Mouse (Mus musculus) forebrain, embryonic 15.5 days (tissue): ENCODE data around the gene Plxna4. TPM values are rescaled to one million over a fixed set of nuclear protein-coding genes. Genes with fewer than 3 reads are reported as not detected.
"Not testable (repeated sequence)": the region's sequence is repeated elsewhere in the genome, so short reads cannot be mapped to it uniquely, and the experiment has no call there.

ENCODE experiments used
- ATAC-seq: fragments of 200-750 bp; cut with Nextera tagmentation; replicated peaks from 2 replicates; pipeline ENCODE4 v1.8.0; 2017; ENCODE audit warnings: mild to moderate bottlenecking, moderate TSS enrichment, moderate library complexity
- H3K27ac ChIP-seq: fragments of 300-500 bp; sonication (generic); replicated peaks from 2 replicates; pipeline ENCODE4 v1.5.1; 2015; ENCODE audit warnings: mild to moderate bottlenecking, inconsistent platforms
- H3K27me3 ChIP-seq: fragments of 300-500 bp; sonication (generic); 2 replicates; pipeline ENCODE4 v1.6.1; 2015; ENCODE audit warnings: inconsistent platforms
- H3K36me3 ChIP-seq: fragments of 300-500 bp; sonication (generic); 2 replicates; pipeline ENCODE4 v1.6.1; 2015; ENCODE audit warnings: mild to moderate bottlenecking, inconsistent platforms
- H3K4me1 ChIP-seq: fragments of 300-500 bp; sonication (generic); 2 replicates; pipeline ENCODE4 v1.6.1; 2015; ENCODE audit warnings: inconsistent platforms
- H3K4me2 ChIP-seq: fragments of 300-500 bp; sonication (generic); replicated peaks from 2 replicates; pipeline ENCODE4 v1.6.1; 2015; ENCODE audit warnings: mild to moderate bottlenecking, inconsistent platforms
- H3K4me3 ChIP-seq: fragments of 300-500 bp; sonication (generic); 2 replicates; pipeline ENCODE4 v1.5.1; 2015; ENCODE audit warnings: mild to moderate bottlenecking, inconsistent platforms
- H3K9ac ChIP-seq: fragments of 300-500 bp; sonication (generic); replicated peaks from 2 replicates; pipeline ENCODE4 v1.6.1; 2015; ENCODE audit warnings: mild to moderate bottlenecking, inconsistent platforms
- H3K9me3 ChIP-seq: fragments of 300-500 bp; sonication (generic); 2 replicates; pipeline ENCODE4 v1.6.1; 2016; ENCODE audit warnings: inconsistent platforms
- WGBS: fragments of 180-500 bp; shearing (Covaris S2); methylation state at CpG from one replicate; pipeline ENCODE4 v1.1.7; 2015; ENCODE audit warnings: mixed read lengths; 5-methylcytosine and 5-hydroxymethylcytosine counted together
- polyA plus RNA-seq: library from polyadenylated mRNA; unstranded; fragments of >200 nt; fragmentation: Nextera tagmentation; extraction: Ambion mirVana; gene quantifications from 2 replicates; pipeline ENCODE4 v1.2.1, GENCODE M21; 2015

Gene Plxna4
- polyA plus RNA-seq, 1 experiment from 2014 or later, result 28.7 TPM

DNA sequence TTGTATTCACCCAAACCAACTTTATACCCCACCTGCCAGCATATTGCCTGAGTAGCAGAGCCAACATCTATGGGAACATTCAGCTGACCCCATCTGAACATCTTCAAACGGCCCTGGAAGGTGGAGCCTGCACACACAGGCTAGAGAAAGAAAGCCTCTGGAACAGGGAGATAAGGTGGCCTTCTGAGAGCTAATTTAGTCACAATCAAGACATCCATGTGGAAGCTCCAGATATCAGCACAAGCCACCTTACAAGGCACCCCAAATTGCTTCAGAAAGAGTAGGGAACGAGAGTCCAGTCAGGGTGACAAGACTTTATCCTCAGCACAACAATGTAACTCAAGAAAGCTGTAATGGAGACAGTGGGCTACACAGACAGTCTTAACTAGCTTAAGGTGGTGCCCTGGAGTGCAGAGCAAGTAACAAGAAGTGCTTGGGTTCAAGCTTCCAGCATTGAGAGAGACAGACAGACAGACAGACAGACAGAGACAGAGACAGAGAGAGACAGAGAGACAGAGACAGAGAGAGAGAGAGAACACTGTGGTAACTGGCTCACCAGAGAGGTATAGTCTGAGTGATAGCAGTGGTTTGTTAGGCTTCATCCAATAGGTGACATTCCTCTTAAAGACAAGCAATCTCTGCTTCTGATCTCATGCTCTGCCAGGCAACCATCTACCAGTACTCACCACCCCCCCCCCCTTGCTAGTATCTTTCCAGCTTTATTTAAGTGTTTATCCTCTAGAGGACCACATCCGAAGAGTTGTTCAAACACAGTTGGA is 53.8 kb downstream of the Plxna4 start:
- no peaks in the 10 kb centered on the region for H3K36me3 ChIP-seq
- H3K27ac ChIP-seq, result no peak overlapping the region
- H3K4me2 ChIP-seq, result no peak overlapping the region
- H3K27me3 ChIP-seq, result no peaks in the 10 kb centered on the region
- no peaks in the 10 kb centered on the region for H3K9me3 ChIP-seq
- ATAC-seq, result no peak
- H3K9ac ChIP-seq, result no peak overlapping the region
- no peak overlapping the region for H3K4me3 ChIP-seq
- no peaks in the 10 kb centered on the region for H3K4me1 ChIP-seq
- 81% methylated on average over 3 of the region's 3 CpGs for WGBS

DNA sequence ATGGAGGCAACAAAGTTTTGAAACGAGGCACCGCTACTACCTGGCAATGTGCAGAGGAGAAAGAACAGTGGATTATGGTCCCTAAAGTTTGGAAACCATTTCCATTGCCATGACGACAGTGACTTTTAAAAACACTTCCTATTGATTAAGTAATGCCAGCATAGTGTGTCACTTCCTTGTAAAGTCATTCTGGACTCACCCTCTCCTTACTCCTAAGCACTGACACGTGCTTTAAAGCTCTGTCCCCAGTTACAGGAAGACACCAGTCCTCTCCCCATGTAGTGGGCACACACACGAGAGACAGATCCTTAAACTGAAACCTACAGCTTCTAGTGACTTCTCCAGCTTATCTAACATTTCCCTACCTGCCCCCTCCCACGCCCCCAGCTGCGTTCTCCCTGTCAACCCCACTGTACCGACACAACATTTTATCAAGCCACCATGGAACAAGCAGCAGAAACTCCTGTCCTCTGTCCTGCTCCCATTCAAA is 59.9 kb downstream of the Plxna4 start:
- no peak for ATAC-seq
- no peak overlapping the region for H3K27ac ChIP-seq
- H3K27me3 ChIP-seq, result no peaks in the 10 kb centered on the region
- no peak overlapping the region for H3K4me2 ChIP-seq
- 0 out of 2 replicates have a peak, but pooled peaks cover 5% of the 10 kb centered on the region for H3K4me1 ChIP-seq
- no peak overlapping the region for H3K9ac ChIP-seq
- H3K36me3 ChIP-seq, result no peaks in the 10 kb centered on the region
- 87% methylated on average over 8 of the region's 8 CpGs for WGBS
- H3K4me3 ChIP-seq, result no peak overlapping the region
- no peaks in the 10 kb centered on the region for H3K9me3 ChIP-seq

DNA sequence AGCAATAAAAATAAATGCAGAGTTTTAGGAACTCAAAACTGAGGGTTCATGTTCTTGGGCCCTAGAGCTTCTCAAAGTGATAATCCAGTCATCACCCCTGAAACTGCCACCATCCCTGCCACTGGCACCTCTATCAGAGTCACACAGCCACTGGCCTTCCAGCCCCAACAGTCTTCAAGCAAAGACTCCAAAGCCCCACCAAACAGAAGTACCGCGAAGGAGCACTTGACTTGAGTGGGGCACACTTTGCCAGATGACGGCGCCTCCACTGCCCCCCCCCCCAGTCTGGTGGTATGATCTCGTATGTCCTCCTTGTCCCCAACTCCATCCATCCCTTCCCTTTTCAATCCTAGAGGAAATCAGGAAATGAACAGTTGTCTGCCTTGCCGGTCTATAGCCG is 60.5 kb downstream of the Plxna4 start:
- Histone ChIP-seq H3K9ac (no peak overlapping the region), H3K4me2 (no peak overlapping the region), H3K4me3 (no peak overlapping the region), H3K4me1 (0 out of 2 replicates have a peak, but pooled peaks cover 5% of the 10 kb centered on the region), H3K9me3 (no peaks in the 10 kb centered on the region), H3K27ac (no peak overlapping the region), H3K27me3 (no peaks in the 10 kb centered on the region), H3K36me3 (no peaks in the 10 kb centered on the region)
- 83% methylated on average over 7 of the region's 7 CpGs for WGBS
- ATAC-seq, result no peak

DNA sequence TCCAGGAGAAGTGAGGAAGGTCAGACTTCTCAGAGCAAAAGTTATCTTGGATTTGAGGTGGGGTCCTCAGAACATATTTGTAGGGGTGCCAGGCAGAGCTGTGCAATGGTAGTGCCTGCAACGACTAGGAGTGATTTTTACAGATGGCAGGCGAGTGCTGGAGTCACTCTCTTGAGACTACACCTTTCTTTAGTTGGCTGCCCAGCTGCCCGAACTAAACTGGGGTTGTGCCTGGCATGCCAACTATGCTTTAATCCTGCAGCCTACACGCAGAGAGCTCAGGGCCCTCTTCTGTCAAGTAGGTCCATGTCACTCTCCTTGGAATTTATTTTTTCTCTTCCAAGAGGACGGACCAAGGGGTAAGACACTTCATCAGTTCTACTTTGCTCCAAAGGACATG is 61.2 kb downstream of the Plxna4 start:
- Histone ChIP-seq H3K36me3 (no peaks in the 10 kb centered on the region), H3K4me1 (0 out of 2 replicates have a peak, but pooled peaks cover 5% of the 10 kb centered on the region), H3K9ac (no peak overlapping the region), H3K27me3 (no peaks in the 10 kb centered on the region), H3K4me2 (no peak overlapping the region), H3K27ac (no peak overlapping the region), H3K4me3 (no peak overlapping the region), H3K9me3 (no peaks in the 10 kb centered on the region)
- WGBS, result 75% methylated on average over 5 of the region's 5 CpGs
- ATAC-seq, result no peak

DNA sequence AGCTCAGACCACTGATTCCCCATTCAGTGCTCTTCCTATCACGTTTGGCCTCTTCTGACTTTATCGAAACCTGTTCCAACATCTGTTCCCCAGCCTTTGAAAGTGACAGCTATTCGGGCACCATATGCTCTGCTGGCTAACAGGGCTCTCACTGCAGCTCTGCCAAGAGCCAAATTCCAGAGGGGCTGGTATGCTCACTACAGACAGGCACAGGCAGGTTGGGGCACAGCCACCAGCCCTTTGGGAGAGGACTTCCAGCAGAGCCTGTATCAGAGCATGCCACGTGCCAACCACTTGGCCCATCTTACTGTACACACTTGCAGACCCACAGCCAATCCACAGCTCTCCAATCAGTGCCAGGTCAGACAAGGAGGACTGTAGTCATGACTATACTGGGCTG is 67.9 kb downstream of the Plxna4 start:
- peaks cover 7% of the 10 kb centered on the region for H3K36me3 ChIP-seq
- H3K4me2 ChIP-seq, result no peak overlapping the region
- no peak overlapping the region for H3K4me3 ChIP-seq
- WGBS, result 53% methylated on average over 4 of the region's 4 CpGs
- peaks cover 8% of the 10 kb centered on the region for H3K4me1 ChIP-seq
- H3K27me3 ChIP-seq, result no peaks in the 10 kb centered on the region
- peak; percentile 79 for ATAC-seq
- H3K27ac ChIP-seq, result no peak overlapping the region
- H3K9me3 ChIP-seq, result no peaks in the 10 kb centered on the region
- H3K9ac ChIP-seq, result no peak overlapping the region

DNA sequence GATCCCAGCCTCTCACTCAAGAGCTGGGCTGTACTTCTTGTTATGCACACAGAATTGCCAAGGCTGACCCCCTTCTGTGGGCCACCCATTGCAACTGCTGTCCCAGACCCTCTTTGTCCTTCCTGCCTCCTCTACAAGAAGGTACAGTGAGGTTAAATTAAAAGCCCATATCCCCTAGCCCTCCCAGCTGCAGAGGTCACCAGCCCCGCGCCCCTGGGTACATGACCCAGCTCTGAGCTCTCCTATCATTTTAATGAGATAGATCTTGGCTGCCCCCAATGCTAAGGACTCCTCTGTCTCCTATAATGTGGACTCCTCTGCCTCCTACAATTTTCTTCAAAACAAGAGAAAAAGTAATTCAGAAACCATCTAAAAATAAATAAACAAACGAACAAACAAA is 69.4 kb downstream of the Plxna4 start:
- WGBS, result 98% methylated on average over 3 of the region's 3 CpGs
- Histone ChIP-seq H3K4me1 (peaks cover 19% of the 10 kb centered on the region), H3K4me2 (no peak overlapping the region), H3K4me3 (no peak overlapping the region), H3K27me3 (no peaks in the 10 kb centered on the region), H3K9me3 (no peaks in the 10 kb centered on the region), H3K36me3 (peaks cover 7% of the 10 kb centered on the region), H3K9ac (no peak overlapping the region), H3K27ac (no peak overlapping the region)
- ATAC-seq, result no peak

DNA sequence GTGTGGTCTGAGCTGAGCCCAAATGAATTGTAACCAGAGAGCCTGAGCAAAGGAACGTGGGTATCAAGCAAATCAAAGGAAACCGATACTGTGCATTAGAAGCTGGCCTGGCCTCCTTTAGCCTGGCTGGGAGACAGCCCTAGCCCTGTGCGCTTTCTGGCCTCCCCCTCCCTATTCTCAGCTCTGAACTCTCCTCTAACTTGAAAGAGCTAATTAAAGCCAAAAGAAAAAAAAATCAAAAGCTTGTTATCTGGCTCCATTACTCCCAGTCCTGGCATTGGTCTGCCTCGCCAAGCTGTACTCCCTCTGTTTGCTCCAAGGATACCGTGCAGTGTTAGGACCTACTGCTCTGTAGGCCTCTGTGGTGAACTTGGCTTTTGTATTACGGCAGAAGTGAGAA is 73.9 kb downstream of the Plxna4 start:
- H3K36me3 ChIP-seq, result peaks cover 7% of the 10 kb centered on the region
- 27% methylated on average over 6 of the region's 6 CpGs for WGBS
- ATAC-seq, result peak; percentile 60; the same call in 1 of the 2 replicates

DNA sequence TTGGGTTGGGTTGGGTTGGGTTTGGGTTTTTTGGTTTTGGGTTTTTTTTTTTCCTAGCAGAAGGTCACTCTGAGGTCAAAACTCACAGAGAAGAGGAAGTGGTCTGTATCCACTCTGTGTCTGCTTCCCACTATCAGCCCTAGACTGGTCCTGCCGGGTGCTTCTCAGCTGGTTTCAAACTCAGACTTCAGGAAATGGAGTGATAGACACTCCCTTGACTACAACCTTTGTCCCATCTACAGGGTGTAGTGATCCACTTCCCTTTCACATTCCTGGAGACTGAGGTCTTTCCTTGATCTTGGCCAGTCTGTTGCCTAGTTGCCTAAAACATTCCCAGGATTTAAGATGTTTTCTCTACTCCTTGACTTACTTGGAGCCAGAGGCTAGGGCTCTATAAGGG is 76.0 kb downstream of the Plxna4 start:
- Histone ChIP-seq H3K9me3 (no peaks in the 10 kb centered on the region), H3K4me2 (no peak overlapping the region), H3K36me3 (peaks cover 7% of the 10 kb centered on the region), H3K4me1 (peaks cover 16% of the 10 kb centered on the region), H3K27ac (no peak overlapping the region), H3K4me3 (no peak overlapping the region), H3K27me3 (no peaks in the 10 kb centered on the region), H3K9ac (no peak overlapping the region)
- WGBS, result 93% methylated on average over 1 of the region's 1 CpGs
- no peak for ATAC-seq

More for the DNA sequence above, 73.9 kb downstream of the Plxna4 start:
- Histone ChIP-seq H3K27ac (no peak overlapping the region), H3K4me3 (no peak overlapping the region), H3K9ac (no peak overlapping the region), H3K4me2 (no peak overlapping the region), H3K27me3 (no peaks in the 10 kb centered on the region), H3K9me3 (no peaks in the 10 kb centered on the region), H3K4me1 (peaks cover 11% of the 10 kb centered on the region)

DNA sequence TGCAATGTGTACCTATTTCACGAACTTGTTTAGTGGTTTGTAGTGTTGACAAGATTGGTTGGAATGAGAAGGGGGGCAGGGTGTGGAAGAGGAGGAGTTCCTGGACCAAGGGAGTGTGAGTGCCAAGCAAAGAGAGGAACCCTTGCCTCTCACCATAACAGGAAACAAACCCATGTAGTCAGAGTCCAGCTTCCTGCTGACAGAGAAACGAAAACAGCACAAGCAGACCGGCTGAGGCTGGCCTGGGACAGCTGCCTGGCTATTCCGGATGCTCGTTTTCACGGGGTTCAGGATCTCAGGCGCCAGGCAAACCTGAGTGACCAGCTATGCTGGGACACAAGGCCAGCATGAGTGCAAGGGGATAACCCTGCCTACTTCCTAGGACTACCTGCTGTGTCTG is 77.1 kb downstream of the Plxna4 start:
- Histone ChIP-seq H3K4me1 (peaks cover 16% of the 10 kb centered on the region), H3K9ac (no peak overlapping the region), H3K9me3 (no peaks in the 10 kb centered on the region), H3K27me3 (no peaks in the 10 kb centered on the region), H3K27ac (no peak overlapping the region), H3K4me3 (no peak overlapping the region), H3K4me2 (no peak overlapping the region), H3K36me3 (no peaks in the 10 kb centered on the region)
- WGBS, result 83% methylated on average over 7 of the region's 7 CpGs
- ATAC-seq, result 0 out of 2 replicates have a peak, but pooled peaks have one; percentile 18

DNA sequence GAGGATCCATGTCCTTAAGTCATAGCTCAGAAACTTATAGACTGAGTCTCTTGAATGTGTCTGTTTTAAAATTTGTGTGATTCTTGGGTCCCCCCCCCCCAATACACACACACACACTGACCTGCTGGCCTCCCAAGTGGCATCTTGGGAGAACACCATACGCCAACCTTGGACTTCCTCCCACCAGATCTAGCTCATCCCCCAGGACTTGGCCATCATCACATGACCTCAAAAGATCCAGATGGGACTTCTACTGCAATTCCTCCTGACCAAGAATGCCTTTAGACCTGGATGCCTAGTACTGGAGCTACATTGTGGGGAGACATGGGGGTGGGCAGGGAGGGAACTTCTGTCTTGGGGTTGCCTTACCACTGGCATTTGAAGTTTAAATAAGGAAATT is 77.5 kb downstream of the Plxna4 start:
- Histone ChIP-seq H3K9me3 (no peaks in the 10 kb centered on the region), H3K27me3 (no peaks in the 10 kb centered on the region), H3K9ac (no peak overlapping the region), H3K36me3 (no peaks in the 10 kb centered on the region), H3K4me3 (no peak overlapping the region), H3K4me1 (peaks cover 16% of the 10 kb centered on the region), H3K27ac (no peak overlapping the region), H3K4me2 (no peak overlapping the region)
- 94% methylated on average over 1 of the region's 1 CpGs for WGBS
- no peak for ATAC-seq

DNA sequence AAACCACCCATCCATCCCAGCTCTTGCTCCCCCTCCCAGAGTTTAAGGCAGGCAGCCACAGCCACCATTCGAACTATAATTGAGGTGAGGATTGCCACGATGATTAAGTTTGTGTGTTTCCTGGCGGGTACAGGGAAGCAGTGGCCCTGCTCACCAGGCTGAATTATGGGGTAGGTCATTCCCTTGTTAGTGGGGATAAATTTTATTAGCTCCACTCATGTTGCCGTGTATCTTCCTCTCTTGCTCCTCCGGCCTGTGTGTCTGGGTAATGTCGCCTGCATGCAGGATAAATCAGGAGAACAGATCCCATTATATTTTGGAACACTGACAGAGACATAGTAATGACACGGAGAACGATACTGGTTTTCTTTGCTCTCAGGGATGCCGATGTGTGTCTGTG is 78.9 kb downstream of the Plxna4 start:
- 71% methylated on average over 9 of the region's 9 CpGs for WGBS
- no peak overlapping the region for H3K4me2 ChIP-seq
- no peak for ATAC-seq

DNA sequence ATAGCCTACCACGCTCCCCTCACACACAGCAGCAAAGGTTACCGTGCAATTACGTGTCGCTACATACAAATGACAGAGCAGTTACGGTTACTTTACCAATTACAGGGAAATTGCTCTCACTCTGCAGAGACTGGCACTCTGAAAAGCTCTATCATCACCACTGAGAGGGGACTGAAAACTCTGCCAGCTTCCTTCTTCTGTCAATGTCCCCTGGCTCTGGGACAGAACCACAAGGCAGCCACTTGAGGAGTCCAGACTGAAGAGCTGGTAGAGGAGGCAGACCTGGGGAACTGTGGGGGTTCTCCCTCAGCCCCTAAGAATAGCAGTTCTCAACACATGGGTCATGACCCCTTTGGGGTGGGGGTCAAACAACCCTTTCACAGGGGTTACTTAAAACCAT is 83.0 kb downstream of the Plxna4 start:
- no peaks in the 10 kb centered on the region for H3K27me3 ChIP-seq
- 56% methylated on average over 5 of the region's 5 CpGs for WGBS
- H3K4me1 ChIP-seq, result peaks cover 11% of the 10 kb centered on the region
- no peaks in the 10 kb centered on the region for H3K36me3 ChIP-seq
- no peak overlapping the region for H3K4me2 ChIP-seq
- no peak overlapping the region for H3K27ac ChIP-seq
- no peak overlapping the region for H3K9ac ChIP-seq
- no peaks in the 10 kb centered on the region for H3K9me3 ChIP-seq
- H3K4me3 ChIP-seq, result no peak overlapping the region
- no peak; the same call in 1 of the 2 replicates for ATAC-seq

More for the DNA sequence above, 78.9 kb downstream of the Plxna4 start:
- no peaks in the 10 kb centered on the region for H3K9me3 ChIP-seq
- H3K4me1 ChIP-seq, result peaks cover 14% of the 10 kb centered on the region
- H3K9ac ChIP-seq, result no peak overlapping the region
- no peaks in the 10 kb centered on the region for H3K27me3 ChIP-seq
- no peak overlapping the region for H3K27ac ChIP-seq
- H3K4me3 ChIP-seq, result no peak overlapping the region
- no peaks in the 10 kb centered on the region for H3K36me3 ChIP-seq

DNA sequence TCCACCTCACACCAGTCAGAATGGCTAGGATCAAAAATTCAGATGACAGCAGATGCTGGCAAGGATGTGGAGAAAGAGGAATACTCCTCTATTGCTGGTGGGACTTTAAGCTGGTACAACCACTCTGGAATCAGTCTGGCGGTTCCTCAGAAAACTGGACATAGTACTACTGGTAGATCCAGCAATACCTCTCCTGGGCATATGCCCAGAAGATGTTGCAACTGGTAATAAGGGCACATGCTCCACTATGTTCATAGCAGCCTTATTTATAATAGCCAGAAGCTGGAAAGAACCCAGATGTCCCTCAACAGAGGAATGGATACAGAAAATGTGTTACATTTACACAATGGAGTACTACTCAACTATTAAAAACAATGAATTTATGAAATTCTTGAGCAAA is 86.8 kb downstream of the Plxna4 start:
- H3K4me3 ChIP-seq, H3K4me2 ChIP-seq, H3K36me3 ChIP-seq, H3K27me3 ChIP-seq, H3K9me3 ChIP-seq, H3K9ac ChIP-seq, H3K27ac ChIP-seq, ATAC-seq: not testable (repeated sequence)
- 100% methylated on average over 1 of the region's 1 CpGs for WGBS
- H3K4me1 ChIP-seq, result peaks cover 21% of the 10 kb centered on the region
